Mouse (Mus musculus) kidney, postnatal 25 days (tissue): ENCODE data around the gene Lrrc49.
A peak's percentile ranks its signal among the peaks of the same experiment; 100 is the strongest.

ENCODE experiments used
- DNase-seq, 2 experiments: peaks; one replicate each; pipeline ENCODE4 v3.0.0; 2021; ENCODE audit warnings: mixed read lengths in 2 of 2

The Lrrc49 gene

GRCm38 (mm10) chr9:60674780-60675179, 13.2 kb downstream of the Lrrc49 start:
- no peak for DNase-seq

GRCm38 (mm10) chr9:60672568-60672967, 15.4 kb downstream of the Lrrc49 start:
- no peak for DNase-seq

- no peak for DNase-seq
Measured at GRCm38 (mm10) chr9:60668886-60669285, 19.1 kb downstream of the Lrrc49 start.

GRCm38 (mm10) chr9:60665535-60665934, 22.4 kb downstream of the Lrrc49 start:
- no peak for DNase-seq

GRCm38 (mm10) chr9:60664866-60665265, 23.1 kb downstream of the Lrrc49 start:
- DNase-seq: no peak

GRCm38 (mm10) chr9:60664385-60664784, 23.6 kb downstream of the Lrrc49 start:
- DNase-seq: peak in 1 of 2 experiments; percentile 16

- no peak for DNase-seq
Measured at GRCm38 (mm10) chr9:60662936-60663335, 25.0 kb downstream of the Lrrc49 start.

- no peak for DNase-seq
Measured at GRCm38 (mm10) chr9:60653582-60653981, 34.4 kb downstream of the Lrrc49 start.

- DNase-seq: no peak
Measured at GRCm38 (mm10) chr9:60653137-60653536, 34.8 kb downstream of the Lrrc49 start.

GRCm38 (mm10) chr9:60650277-60650676, 37.7 kb downstream of the Lrrc49 start:
- no peak for DNase-seq

GRCm38 (mm10) chr9:60648981-60649975, 38.7 kb downstream of the Lrrc49 start:
- peak; percentile 81 to 86 for DNase-seq

- DNase-seq: no peak
Measured at GRCm38 (mm10) chr9:60633601-60634000, 54.4 kb downstream of the Lrrc49 start.

- no peak for DNase-seq
Measured at GRCm38 (mm10) chr9:60626311-60626791, 61.6 kb downstream of the Lrrc49 start.

GRCm38 (mm10) chr9:60625895-60626294, 62.1 kb downstream of the Lrrc49 start:
- DNase-seq: no peak

- peak in 1 of 2 experiments; percentile 40 for DNase-seq
Measured at GRCm38 (mm10) chr9:60616946-60617345, 71.0 kb downstream of the Lrrc49 start.

- DNase-seq: no peak
Measured at GRCm38 (mm10) chr9:60616359-60616758, 71.6 kb downstream of the Lrrc49 start.

- no peak for DNase-seq
Measured at GRCm38 (mm10) chr9:60612260-60612659, 75.7 kb downstream of the Lrrc49 start.

GRCm38 (mm10) chr9:60610194-60610593, 77.8 kb downstream of the Lrrc49 start:
- peak; percentile 16 to 45 for DNase-seq

GRCm38 (mm10) chr9:60608857-60609256, 79.1 kb downstream of the Lrrc49 start:
- DNase-seq: no peak

- no peak for DNase-seq
Measured at GRCm38 (mm10) chr9:60608086-60608485, 79.9 kb downstream of the Lrrc49 start.

GRCm38 (mm10) chr9:60604971-60605370, 83.0 kb downstream of the Lrrc49 start:
- DNase-seq: no peak

- DNase-seq: no peak
Measured at GRCm38 (mm10) chr9:60601936-60602335, 86.0 kb downstream of the Lrrc49 start.

GRCm38 (mm10) chr9:60600273-60600672, 87.7 kb downstream of the Lrrc49 start:
- DNase-seq: no peak

GRCm38 (mm10) chr9:60599489-60599888, 88.5 kb downstream of the Lrrc49 start:
- peak; percentile 41 to 52 for DNase-seq
